Mouse (Mus musculus): Measurements from ENCODE around the gene Ppm1a.
A peak's percentile ranks its signal among the peaks of the same experiment; 100 is the strongest.
"Not testable (repeated sequence)": the region's sequence is repeated elsewhere in the genome, so short reads cannot be mapped to it uniquely, and the experiment has no call there.

Ppm1a gene

DNA sequence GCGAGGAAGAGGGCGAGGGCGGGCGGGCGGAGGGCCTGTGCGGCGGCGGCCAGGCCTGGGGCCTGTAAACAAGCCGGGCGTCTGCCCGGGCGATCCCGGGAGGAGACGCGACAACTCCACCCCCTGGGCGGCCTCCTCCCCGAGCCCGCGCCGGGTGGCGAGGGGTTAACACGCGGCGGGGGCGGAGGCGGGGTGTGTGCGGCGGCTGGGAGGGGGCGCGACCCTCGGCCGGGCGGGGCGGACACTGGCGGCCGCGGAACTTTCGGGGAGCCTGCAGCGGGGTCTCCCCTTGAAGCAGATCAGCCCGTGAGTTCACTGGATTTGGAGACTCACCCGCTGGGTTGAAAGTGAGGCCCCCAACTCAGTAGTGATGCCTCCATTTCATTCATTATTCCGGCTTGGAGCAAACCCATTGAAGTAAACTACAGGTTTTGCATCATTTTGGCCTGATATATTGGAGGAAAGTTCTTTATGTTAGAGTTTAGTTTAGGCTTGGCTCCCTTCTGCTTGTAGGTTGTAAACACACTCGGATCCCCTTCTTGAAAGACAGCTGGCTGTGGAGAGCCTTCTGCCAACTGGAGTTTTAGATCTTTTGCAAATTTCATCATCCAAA, 4.5 kb downstream of the Ppm1a start:
- DNase-seq (ENCODE audit: low read depth, low spot score): peak; percentile 74

DNA sequence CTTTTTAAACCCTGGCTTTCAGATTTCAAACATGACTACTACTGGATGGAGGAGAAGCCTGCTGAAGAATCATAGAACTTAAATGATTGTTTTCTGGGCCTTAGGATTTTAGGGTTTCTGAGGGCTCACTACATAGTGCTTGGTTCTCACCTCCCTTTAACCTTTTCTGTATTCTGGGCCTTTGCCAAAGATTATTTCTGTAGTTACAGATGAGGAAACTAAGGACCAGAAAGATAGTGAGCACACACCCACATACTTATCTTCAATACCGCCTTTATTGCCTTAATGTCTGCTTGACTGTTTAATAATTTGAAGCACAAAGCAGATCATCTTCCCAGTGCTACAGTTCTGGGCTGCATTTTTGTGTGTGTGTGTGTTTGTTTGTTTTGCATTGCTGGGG, 5.2 kb downstream of the Ppm1a start:
- peak; percentile 23 for DNase-seq (ENCODE audit: low read depth, low spot score)

DNA sequence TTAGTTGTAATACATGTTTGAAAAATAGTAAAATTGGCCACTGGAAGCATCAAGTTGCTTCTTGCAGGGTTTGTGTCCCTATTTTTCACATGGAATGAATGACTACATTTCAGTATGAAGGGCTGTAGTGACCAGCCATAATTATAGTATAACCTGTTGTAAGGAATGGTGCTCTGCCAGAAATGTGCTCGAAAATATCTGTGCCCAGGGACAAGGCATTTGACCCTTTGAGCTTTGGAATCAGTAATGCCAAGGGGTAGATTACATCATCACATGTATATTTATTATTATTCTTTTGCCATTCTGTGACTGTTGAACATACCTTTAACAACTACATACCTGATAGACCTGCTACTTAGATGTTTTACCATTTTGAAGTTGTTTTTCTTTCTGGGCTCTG, 5.9 kb downstream of the Ppm1a start:
- no peak for DNase-seq (ENCODE audit: low read depth, low spot score)

DNA sequence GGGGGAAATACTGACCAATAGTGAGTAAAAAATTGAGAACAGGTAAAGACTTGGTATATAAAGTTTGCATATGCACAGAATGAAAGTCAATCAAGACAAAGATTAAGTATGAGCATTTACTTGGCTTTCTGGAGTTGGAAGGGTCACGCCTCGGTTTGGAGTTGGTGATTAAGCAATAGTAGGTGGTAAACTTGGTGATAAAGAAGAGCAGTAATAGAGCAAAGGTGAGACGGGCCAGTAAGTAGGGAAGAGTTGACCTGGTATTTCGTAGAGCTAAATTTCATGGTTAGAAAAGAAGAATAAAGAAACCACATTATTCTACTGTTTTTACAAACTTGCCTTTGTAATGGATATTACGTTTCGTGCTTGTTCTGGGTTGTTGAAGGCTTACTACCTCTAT, 10.6 kb downstream of the Ppm1a start:
- DNase-seq (ENCODE audit: low read depth, low spot score): no peak

DNA sequence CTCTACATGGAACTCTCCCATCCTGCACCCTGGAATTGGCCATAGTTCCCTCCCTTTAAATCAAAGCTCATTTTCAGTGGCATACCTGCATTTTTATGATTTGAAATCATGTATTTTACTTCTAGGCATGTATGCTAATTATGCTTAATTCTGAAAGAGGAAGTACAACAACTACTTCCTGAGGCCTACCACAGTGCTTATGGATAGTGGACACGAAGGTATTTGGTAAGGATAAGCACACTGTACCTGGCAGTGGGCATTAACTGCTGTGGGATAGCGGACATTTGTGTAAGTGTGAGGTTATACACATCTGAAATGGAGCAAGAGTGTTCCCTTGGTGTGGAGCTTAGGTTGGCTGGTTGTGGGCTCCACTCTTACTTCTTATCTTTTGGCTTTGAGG, 11.0 kb downstream of the Ppm1a start:
- peak; percentile 50 for DNase-seq (ENCODE audit: low read depth, low spot score)

DNA sequence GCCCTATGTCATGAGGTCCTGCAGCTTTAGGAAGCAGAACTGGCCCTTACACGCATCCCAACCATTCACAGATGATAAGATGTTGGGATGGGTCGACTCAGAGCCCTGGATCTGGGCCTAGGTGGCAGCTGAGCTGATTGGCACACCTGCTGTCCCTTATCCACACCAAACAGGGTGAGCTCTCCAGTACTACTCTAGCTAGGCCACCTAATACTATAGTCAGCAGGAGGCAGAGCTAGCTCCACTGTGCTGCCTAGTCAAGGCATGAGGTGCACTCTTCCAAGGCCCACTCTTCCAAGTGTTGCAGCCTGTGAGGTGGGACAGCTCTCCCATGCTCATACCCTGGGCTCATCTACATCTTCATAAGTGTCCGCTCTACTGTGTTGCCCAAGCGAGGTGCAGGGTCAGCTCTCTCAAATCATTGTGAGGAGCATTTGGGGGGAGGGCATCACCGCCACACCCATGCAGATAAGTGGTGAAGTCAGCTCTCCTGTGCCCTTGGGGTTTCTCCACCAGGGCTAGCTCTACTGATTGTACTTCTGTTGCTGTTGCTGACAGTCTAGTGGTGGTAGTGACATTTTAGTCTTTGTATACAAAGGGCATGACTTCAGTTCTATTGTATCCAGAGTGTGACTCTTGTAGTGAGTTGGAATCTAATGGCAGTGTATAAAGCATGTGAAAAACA, 12.4 kb downstream of the Ppm1a start:
- DNase-seq (ENCODE audit: low read depth, low spot score): no peak

DNA sequence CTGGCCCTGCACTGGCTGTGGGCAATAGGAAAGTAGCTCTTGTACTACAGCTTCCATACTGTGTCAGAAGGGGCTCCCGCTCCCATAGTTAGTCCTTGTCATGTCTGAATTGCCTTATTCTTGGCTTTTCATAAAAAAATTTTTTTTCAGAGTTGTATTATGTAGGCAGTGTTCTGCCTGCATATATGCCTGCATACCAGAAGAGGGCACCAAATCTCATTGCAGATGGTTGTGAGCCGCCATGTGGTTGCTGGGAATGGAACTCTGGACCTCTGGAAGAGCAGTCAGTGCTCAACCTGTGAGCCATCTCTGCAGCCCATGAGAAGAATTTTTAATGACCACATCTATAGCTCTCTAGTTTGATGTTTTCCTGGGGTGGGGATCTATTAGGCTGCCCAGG, 13.9 kb downstream of the Ppm1a start:
- DNase-seq (ENCODE audit: low read depth, low spot score): no peak

DNA sequence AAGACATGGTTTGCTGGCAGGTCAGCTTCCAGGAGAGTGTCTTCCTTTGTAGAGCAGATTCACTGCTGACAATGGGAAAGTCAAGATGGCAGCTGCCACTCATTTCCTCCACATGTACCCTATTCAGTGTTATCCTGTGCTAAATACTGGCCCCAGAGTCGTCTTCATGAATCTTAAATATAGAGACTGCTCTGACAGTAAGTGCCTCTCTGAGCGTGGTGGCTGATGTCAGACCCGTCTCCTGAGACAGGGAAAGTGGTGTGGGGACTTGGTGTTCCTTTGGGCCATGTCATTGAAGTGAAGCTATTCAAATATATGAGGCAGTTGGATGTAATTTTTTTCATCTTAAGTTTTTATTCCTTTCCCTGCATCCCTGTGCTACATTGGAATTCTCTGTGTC, 14.5 kb downstream of the Ppm1a start:
- DNase-seq (ENCODE audit: low read depth, low spot score): no peak

DNA sequence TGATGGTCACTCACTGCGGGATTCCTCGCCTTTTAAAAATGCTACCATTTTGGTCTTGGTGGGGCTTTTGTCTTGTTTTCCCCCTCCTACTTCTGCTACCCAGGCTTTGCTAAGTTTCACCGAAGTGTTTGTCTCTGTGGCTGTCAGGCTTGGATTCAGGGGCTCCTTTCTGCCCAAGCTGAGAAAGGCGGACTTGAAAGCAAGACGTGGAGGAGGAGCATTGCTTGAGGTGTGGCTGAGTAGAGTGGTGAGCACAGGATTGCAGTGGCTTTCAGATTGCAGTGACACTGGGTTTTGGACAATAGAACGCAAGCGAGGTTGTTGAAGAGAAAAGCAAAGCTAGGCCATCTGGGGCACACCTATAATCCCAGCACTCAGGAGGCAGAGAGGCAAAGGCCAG, 16.7 kb downstream of the Ppm1a start:
- DNase-seq (ENCODE audit: low read depth, low spot score): no peak

DNA sequence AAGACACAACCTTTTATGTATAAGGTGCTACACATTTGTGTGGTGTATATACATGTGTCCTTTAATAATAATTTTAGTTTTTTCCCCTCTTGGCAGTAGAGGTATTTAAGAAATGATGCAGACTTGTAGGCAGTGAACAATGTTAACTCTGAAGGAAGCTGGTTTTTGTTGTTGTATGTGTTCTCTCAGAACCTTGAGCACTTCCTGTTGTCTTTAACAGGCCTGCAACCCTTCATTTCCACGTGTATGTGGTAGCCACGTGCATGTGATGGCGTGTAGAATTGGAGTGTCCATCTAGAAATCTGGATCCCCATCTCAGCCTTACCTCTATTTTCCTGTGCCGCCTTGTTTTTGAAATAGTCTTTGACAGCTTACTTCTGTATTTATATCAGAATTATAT, 20.0 kb downstream of the Ppm1a start:
- DNase-seq (ENCODE audit: low read depth, low spot score): no peak

DNA sequence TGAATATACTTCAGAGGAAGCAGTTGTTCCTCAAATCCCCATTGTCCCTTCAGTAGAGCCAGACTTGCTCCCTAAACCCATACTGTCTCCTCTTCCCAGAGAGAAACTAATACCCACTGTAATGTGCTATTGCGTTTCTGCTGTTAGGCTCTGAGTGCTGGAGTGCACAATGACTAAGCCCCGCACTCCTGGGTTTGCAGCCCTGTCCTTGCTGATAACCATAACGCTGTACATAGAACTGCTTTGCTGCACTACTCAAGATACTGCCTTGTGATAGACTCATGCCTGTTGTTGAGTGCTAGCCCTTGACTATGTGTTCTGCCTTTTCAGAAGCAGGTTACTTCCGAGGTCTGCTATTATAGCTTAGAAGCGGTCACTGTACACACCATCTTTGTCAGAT, 22.9 kb downstream of the Ppm1a start:
- DNase-seq (ENCODE audit: low read depth, low spot score): no peak

DNA sequence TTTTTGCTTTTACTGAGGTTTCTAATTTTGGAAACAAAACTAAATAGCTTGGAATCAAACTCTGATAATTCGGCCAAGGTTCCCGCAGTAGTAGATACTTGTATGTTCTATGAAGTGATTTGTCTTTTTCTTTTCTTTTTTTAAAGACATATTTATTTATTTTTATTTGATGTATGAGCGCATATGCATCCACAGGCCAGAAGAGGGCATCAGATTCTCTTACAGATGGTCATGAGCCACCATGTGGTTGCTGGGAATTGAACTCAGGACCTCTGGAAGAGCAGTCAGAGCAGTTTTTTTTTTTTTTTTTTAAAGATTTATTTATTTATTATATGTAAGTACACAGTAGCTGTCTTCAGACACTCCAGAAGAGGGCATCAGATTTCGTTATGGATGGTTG, 25.5 kb downstream of the Ppm1a start:
- DNase-seq (ENCODE audit: low read depth, low spot score): not testable (repeated sequence)

DNA sequence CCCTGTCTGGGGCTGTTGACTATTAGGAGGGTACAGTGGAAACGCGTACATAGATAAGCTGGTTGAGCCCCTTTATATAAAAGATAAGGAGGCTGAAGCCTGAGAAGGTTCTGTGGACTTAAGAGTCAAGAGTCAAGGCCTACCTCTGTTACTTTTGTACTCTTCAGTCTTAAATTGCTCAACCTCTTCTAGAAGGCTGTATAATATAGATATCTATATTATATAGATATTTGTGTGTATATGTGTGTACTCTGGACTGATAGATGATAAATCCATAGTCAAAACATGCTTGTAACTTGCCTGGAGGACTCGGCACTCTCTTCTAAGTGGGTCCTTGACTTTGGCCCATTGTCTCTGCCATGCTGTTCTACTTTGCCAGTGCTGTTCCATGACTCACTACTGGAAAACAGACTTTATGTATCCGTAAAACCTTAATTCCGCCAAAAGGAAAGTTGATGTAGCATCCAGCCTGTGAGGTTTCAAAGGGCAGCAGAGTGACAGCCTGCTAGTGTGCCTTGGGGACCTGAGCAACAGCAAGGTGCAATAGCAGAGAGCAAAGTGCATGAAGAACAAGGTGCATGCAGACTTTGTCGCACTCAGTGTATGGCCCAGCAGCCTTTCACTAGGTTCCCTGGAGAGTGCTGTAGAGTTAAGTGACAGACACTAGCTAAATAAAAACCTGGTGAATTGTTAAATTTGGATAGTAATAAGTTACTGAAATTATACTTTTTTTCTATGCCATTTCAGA, 28.1 kb downstream of the Ppm1a start:
- no peak for DNase-seq (ENCODE audit: low read depth, low spot score)

DNA sequence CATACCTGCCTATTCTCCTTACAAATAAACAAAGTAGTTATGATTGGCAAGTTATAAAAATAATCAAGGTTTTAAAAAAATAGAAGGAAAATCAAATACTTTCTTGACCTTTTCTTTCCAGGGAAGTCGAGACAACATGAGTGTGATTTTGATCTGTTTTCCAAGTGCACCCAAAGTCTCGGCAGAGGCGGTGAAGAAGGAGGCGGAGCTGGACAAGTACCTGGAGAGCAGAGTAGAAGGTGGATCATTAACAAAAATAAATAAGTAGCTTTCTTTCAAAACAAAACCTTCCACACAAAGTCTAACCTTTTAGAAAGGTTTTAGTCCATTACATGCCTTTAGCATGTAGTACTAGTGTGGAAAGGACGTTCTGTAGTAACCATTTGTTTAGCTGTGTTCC, 29.3 kb downstream of the Ppm1a start:
- DNase-seq (ENCODE audit: low read depth, low spot score): no peak

DNA sequence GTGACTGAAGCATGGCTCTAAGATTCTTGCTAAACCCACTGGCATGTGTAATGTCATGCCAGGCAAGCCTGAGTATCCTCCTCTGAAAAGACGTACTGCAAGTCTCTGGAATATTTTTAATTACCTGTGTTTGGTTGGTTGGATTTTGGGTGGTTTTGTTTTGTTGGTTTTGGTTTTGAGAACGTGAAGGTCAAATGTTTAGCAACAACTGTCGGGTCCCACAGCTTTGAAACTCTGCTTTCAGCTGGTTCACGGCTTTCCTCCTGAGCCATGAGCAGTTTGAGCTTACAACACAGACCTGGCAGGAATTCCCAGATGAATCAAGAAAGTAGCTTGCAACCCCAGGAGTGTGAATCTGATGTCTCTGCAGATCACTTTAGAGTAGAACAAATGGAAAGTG, 29.7 kb downstream of the Ppm1a start:
- DNase-seq (ENCODE audit: low read depth, low spot score): no peak

DNA sequence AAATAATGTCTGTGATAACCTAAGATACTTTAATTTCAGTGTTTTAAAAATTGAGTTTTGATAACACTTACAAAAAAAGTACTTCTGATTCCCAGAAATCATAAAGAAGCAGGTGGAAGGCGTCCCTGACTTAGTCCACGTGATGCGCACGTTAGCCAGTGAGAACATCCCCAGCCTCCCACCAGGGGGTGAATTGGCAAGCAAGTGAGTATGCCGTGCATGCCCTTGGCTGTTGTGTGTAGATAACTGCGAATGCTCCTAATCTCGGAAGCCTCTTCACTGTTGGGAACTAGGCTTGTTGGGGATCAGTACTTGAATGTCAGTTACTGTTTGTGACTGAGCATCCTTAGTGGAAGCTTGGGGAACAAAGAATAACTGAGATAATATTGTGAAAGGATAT, 33.3 kb downstream of the Ppm1a start:
- no peak for DNase-seq (ENCODE audit: low read depth, low spot score)

DNA sequence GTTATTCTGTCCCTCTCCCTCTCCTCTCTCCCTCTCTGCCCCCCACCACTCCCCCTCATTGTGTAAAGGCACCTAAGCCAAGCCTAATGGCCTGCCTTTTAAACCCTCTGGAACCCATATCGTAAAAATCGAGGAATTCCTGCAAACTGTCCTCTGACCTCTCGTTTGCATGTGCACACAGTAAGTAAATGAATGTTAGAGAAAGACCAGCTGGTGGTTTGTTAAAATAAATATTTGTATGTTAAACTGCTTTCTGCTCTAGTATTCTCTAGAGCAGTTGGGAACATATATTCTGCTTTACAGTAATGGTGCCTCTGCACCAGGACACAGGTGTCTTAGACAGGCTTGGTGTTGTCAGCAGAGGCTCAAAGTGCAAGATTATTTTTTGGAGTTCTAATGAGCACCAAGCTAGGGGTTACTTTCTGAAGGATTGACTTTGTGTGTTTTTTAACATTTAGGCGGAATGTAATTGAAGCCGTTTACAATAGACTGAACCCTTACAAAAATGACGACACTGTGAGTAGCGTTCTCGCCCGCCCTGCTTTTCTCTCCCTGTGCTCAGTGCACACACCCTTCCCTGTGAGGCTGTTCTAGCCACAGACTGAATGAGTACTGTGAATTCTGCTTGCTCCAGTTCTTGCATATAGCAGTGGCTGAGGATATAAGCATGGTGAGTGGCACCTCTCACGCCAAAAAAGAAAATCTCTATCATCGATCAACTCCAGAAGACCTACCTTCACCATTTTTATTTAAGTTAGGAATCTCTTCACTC, 35.3 kb downstream of the Ppm1a start:
- no peak for DNase-seq (ENCODE audit: low read depth, low spot score)

DNA sequence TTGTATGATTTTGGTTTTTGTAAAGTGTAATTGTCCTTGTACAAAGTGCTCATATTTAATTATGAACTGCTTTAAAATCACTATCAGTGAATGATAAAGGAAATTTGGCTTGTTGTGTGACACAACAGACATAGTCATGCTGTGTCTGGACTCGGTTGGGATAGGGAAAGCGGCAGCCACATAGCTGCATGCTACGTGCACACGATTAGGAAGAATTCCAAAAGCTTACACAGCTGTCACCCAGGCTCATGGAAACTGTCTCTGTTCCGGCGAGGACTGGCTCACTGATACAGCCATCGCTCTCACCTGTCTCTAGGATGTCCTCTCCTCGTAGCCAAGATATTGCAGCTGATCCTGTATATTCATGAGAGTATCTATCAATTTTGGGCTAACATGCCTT, 36.7 kb downstream of the Ppm1a start:
- DNase-seq (ENCODE audit: low read depth, low spot score): no peak

DNA sequence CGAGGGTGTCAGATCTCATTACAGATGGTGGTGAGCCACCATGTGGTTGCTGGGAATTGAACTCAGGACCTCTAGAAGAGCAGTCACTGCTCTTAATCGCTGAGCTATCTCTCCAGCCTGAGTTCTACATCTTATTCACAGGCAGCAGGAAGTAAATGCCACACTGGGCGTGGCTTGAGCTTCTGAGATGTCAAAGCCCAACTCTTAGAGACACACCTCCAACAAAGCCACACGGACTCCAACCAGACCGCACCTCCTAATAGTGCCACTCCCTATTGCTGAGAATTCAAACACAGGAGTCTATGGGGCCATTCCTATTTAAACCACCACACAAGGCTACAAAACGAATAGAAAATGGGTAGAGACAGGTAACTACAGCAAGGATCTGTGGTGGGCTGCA, 52.5 kb downstream of the Ppm1a start:
- no peak for DNase-seq (ENCODE audit: low read depth, low spot score)

DNA sequence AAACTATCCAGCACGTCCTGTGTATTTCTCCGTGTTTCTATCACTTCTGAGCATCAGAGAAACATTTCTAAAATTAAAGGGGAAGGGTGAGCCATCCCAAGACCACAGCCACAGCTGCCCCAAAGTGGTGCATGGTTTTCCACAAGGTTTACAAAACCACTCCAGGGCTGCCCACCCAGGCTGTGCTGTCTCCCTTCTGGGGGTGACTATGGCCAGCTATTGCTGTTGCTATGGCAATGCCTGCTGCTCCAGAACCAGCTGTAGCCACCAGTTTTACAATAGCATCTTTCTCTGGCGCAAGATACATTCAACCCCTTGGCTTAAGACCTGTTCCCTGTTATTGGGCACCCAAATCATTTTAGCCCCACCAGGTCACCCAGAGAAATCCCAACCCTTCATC, 54.3 kb downstream of the Ppm1a start:
- no peak for DNase-seq (ENCODE audit: low read depth, low spot score)

DNA sequence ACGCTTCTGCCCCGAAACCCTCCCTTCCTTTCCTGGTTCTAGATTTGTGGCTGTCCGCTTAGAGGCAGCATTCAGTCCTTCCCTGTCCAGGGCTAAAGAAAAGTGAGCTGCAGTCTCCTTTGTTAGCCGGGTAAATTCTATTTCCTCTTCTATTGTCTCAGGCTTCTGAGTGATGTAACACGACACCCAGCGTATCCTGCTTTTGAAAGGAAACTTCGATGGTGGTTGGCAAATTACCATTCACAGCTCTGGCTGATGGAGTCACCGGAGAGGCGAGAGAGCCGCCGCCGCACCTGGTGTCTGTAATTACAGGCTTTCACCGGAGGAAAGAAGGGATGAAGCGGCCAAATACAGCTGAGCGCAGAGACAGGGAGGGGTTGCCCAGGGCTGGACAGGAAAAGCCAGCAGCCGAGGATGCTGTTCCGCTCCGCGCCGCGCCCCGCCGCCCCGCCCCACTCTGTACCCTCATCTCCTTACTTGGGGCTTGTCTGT, 63.7 kb downstream of the Ppm1a start:
- DNase-seq (ENCODE audit: low read depth, low spot score): no peak

DNA sequence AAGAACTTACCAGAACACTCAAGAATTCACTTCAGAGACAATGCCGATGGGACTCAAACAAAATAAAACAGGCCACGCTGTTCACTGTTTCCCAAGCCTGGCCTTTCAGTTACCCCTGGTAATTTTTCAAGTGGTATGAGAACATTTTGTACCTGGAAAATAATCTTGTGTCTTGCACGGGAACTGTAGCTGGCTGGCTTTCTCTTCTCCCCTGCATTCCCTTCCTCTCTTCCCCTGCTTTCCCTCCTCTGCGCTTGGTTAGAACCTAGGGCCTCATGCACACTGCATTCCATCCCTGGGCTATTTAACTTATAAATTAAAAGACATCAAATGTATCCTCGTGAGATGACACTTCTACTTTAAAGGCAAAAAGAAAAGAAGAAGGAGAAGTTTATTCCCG, 64.3 kb downstream of the Ppm1a start:
- DNase-seq (ENCODE audit: low read depth, low spot score): no peak

Measured in A20 (cell line).